Mouse (Mus musculus): Measurements from ENCODE around the gene Fcer1a. TPM values are rescaled to one million over a fixed set of nuclear protein-coding genes. Genes with fewer than 3 reads are reported as not detected.

Fcer1a gene
- polyA plus RNA-seq (2015; fragmentation: Nextera tagmentation; extraction: Ambion mirVana), result 2.7 and 3.4 TPM in 2 replicates

GRCm38 (mm10) chr1:173227081-173227480 lies at the start of gene Fcer1a:
Gene Fcer1a (minus strand): TSS chr1:173227214.

GRCm38 (mm10) chr1:173265701-173266100 lies 38.7 kb upstream of the Fcer1a start, which contains the start of gene Olfr418:
Gene Olfr418 (plus strand): TSS chr1:173266001.

GRCm38 (mm10) chr1:173212092-173212491 lies 14.9 kb downstream of the Fcer1a start, which contains the start of gene Olfr1404:
Gene Olfr1404 (plus strand): TSS chr1:173212392.

GRCm38 (mm10) chr1:173197508-173197907 lies 29.5 kb downstream of the Fcer1a start, which contains the start of gene Olfr218:
Gene Olfr218 (plus strand): TSS chr1:173197808.

GRCm38 (mm10) chr1:173190540-173190939 lies 36.5 kb downstream of the Fcer1a start, which contains the start of gene Olfr1406:
Gene Olfr1406 (minus strand): TSS chr1:173190640.

Other genes with a start within 250 kb of the Fcer1a start
- gene Olfr1408, start 89.8 kb downstream of the Fcer1a start, polyA plus RNA-seq (2015; fragmentation: Nextera tagmentation; extraction: Ambion mirVana), result not detected in 2 replicates
- gene Olfr1406, start 36.6 kb downstream of the Fcer1a start, polyA plus RNA-seq (2015; fragmentation: Nextera tagmentation; extraction: Ambion mirVana), result not detected in 2 replicates
- gene Olfr218, start 29.4 kb downstream of the Fcer1a start, polyA plus RNA-seq (2015; fragmentation: Nextera tagmentation; extraction: Ambion mirVana), result not detected in 2 replicates
- not detected in 2 replicates for gene Olfr1404, start 14.8 kb downstream of the Fcer1a start, polyA plus RNA-seq (2015; fragmentation: Nextera tagmentation; extraction: Ambion mirVana)
- not detected in 2 replicates for gene Olfr418, start 38.8 kb upstream of the Fcer1a start, polyA plus RNA-seq (2015; fragmentation: Nextera tagmentation; extraction: Ambion mirVana)
- not detected in 2 replicates for gene Mptx2, start 50.6 kb upstream of the Fcer1a start, polyA plus RNA-seq (2015; fragmentation: Nextera tagmentation; extraction: Ambion mirVana)
- 1.4 and 1.5 TPM in 2 replicates for gene Ackr1, start 106.5 kb upstream of the Fcer1a start, polyA plus RNA-seq (2015; fragmentation: Nextera tagmentation; extraction: Ambion mirVana)
- 0.85 and 1.3 TPM in 2 replicates for gene Aim2, start 123.7 kb upstream of the Fcer1a start, polyA plus RNA-seq (2015; fragmentation: Nextera tagmentation; extraction: Ambion mirVana)
- gene Cadm3, start 140.5 kb upstream of the Fcer1a start, polyA plus RNA-seq (2015; fragmentation: Nextera tagmentation; extraction: Ambion mirVana), result 0.78 and 1.3 TPM in 2 replicates